Mouse (Mus musculus): Measurements from ENCODE around the gene Minos1. TPM values are rescaled to one million over a fixed set of nuclear protein-coding genes. Genes with fewer than 3 reads are reported as not detected.
A peak's percentile ranks its signal among the peaks of the same experiment; 100 is the strongest.

The Minos1 gene
- total RNA-seq, 2 experiments from 2014 or later = 304 to 430 TPM

GRCm38 (mm10) chr4:139112482-139112881, 18.4 kb downstream of the Minos1 start:
- Histone ChIP-seq H3K4me3 (no peak overlapping the region), H3K27ac (no peak overlapping the region; the same call in 1 of the 2 replicates)
- TF ChIP-seq CTCF (IDR thresholded peaks at IDR 0.05) = no peak
- DNase-seq = no peak
- intact Hi-C loops (cut with DNase I) = no loop called here

GRCm38 (mm10) chr4:139111421-139111820, 19.5 kb downstream of the Minos1 start:
- no peak for TF ChIP-seq CTCF (IDR thresholded peaks at IDR 0.05)
- DNase-seq = no peak
- intact Hi-C loops (cut with DNase I) = no loop called here
- H3K27ac ChIP-seq = peak overlapping the region; percentile 66
- no peak overlapping the region for H3K4me3 ChIP-seq

- Histone ChIP-seq H3K4me3 (no peak overlapping the region), H3K27ac (peak overlapping the region; percentile 66)
- no peak for TF ChIP-seq CTCF (IDR thresholded peaks at IDR 0.05)
- DNase-seq = no peak
- intact Hi-C loops (cut with DNase I) = no loop called here
These were observed 20.1 kb downstream of the Minos1 start for GRCm38 (mm10) chr4:139110858-139111257.

- intact Hi-C loops (cut with DNase I) = no loop called here
These were observed 25.5 kb downstream of the Minos1 start for GRCm38 (mm10) chr4:139105453-139105852.

GRCm38 (mm10) chr4:139101546-139101945, 29.4 kb downstream of the Minos1 start:
- DNase-seq = no peak
- intact Hi-C loops (cut with DNase I) = no loop called here
- Histone ChIP-seq H3K4me3 (no peak overlapping the region), H3K27ac (no peak overlapping the region)
- TF ChIP-seq CTCF (IDR thresholded peaks at IDR 0.05) = no peak

More at GRCm38 (mm10) chr4:139105453-139105852, 25.5 kb downstream of the Minos1 start:
- TF ChIP-seq CTCF (IDR thresholded peaks at IDR 0.05) = no peak
- no peak for DNase-seq
- no peak overlapping the region for H3K27ac ChIP-seq
- H3K4me3 ChIP-seq = no peak overlapping the region

GRCm38 (mm10) chr4:139100326-139100725, 30.6 kb downstream of the Minos1 start:
- no peak for DNase-seq
- no peak for TF ChIP-seq CTCF (IDR thresholded peaks at IDR 0.05)
- H3K27ac ChIP-seq = no peak overlapping the region
- H3K4me3 ChIP-seq = no peak overlapping the region
- intact Hi-C loops (cut with DNase I) = no loop called here

- DNase-seq = no peak
- no peak overlapping the region for H3K27ac ChIP-seq
- H3K4me3 ChIP-seq = no peak overlapping the region
- intact Hi-C loops (cut with DNase I) = no loop called here
- no peak for TF ChIP-seq CTCF (IDR thresholded peaks at IDR 0.05)
These were observed 34.7 kb downstream of the Minos1 start for GRCm38 (mm10) chr4:139096201-139096600.

- H3K4me3 ChIP-seq = no peak overlapping the region
- TF ChIP-seq CTCF (IDR thresholded peaks at IDR 0.05) = no peak
- H3K27ac ChIP-seq = no peak overlapping the region
- no peak for DNase-seq
- intact Hi-C loops (cut with DNase I) = no loop called here
These were observed 35.5 kb downstream of the Minos1 start for GRCm38 (mm10) chr4:139095406-139095805.

- peak overlapping the region; percentile 91 for H3K27ac ChIP-seq
- no peak for DNase-seq
- TF ChIP-seq CTCF (IDR thresholded peaks at IDR 0.05) = no peak
- peak overlapping the region; percentile 94 for H3K4me3 ChIP-seq
- intact Hi-C loops (cut with DNase I) = no loop called here
These were observed 37.8 kb downstream of the Minos1 start for GRCm38 (mm10) chr4:139093196-139093530.

GRCm38 (mm10) chr4:139092356-139093195, 38.3 kb downstream of the Minos1 start, which contains the start of gene Nbl1:
TSS of gene Nbl1 (minus strand) at chr4:139092993.
- peak; percentile 87 for DNase-seq
- peak within 1 kb of the TSS; percentile 94 for H3K4me3 ChIP-seq
- peak within 1 kb of the TSS; percentile 91 for H3K27ac ChIP-seq
- no peak for TF ChIP-seq CTCF (IDR thresholded peaks at IDR 0.05)
- intact Hi-C loops (cut with DNase I) = no loop called here

GRCm38 (mm10) chr4:139091478-139092355, 39.2 kb downstream of the Minos1 start:
- DNase-seq = peak; percentile 74
- no peak for TF ChIP-seq CTCF (IDR thresholded peaks at IDR 0.05)
- peak overlapping the region; percentile 94 for H3K4me3 ChIP-seq
- peak overlapping the region; percentile 91 for H3K27ac ChIP-seq
- intact Hi-C loops (cut with DNase I) = no loop called here

- TF ChIP-seq CTCF (IDR thresholded peaks at IDR 0.05) = no peak
- H3K4me3 ChIP-seq = peak overlapping the region; percentile 94
- intact Hi-C loops (cut with DNase I) = no loop called here
- DNase-seq = no peak
- H3K27ac ChIP-seq = peak overlapping the region; percentile 91
These were observed 39.8 kb downstream of the Minos1 start for GRCm38 (mm10) chr4:139091066-139091465.
